Mouse (Mus musculus) intestine, postnatal 0 days (tissue): ENCODE measurements at regions not wholly inside any gene's neighbourhood (a gene's known extent, or its start where the extent isn't known, plus 50 kb on each side); places are given as distances from the start of the nearest gene placed in this dataset.

Experiments
- ATAC-seq: fragments of 200-750 bp; cut with Nextera tagmentation; 2 replicates; pipeline ENCODE4 v1.8.0; 2017; ENCODE audit warnings: mild to moderate bottlenecking, moderate TSS enrichment, moderate library complexity
- H3K27ac ChIP-seq: fragments of 300-500 bp; sonication (generic); 2 replicates; pipeline ENCODE4 v1.5.1; 2014; ENCODE audit warnings: mild to moderate bottlenecking, low read depth, low read length, moderate library complexity
- H3K27me3 ChIP-seq: fragments of 300-500 bp; sonication (generic); replicated peaks from 2 replicates; pipeline ENCODE4 v1.6.1; 2014; ENCODE audit warnings: low read length, mixed read lengths; ENCODE audit not compliant: control insufficient read depth, insufficient read depth
- H3K36me3 ChIP-seq: fragments of 300-500 bp; sonication (generic); 2 replicates; pipeline ENCODE4 v1.6.1; 2014; ENCODE audit warnings: mild to moderate bottlenecking, moderate library complexity; ENCODE audit not compliant: control insufficient read depth, insufficient read depth
- H3K4me1 ChIP-seq: fragments of 300-500 bp; sonication (generic); replicated peaks from 2 replicates; pipeline ENCODE4 v1.6.1; 2014; ENCODE audit warnings: antibody characterized with exemption, low read length, mixed read lengths; ENCODE audit not compliant: control insufficient read depth, insufficient read depth
- H3K4me2 ChIP-seq: fragments of 300-500 bp; sonication (generic); replicated peaks from 2 replicates; pipeline ENCODE4 v1.6.1; 2014; ENCODE audit warnings: low read depth, mild to moderate bottlenecking, moderate library complexity
- H3K4me3 ChIP-seq: fragments of 300-500 bp; sonication (generic); 2 replicates; pipeline ENCODE4 v1.5.1; 2014; ENCODE audit warnings: low read depth, low read length
- H3K9ac ChIP-seq: fragments of 300-500 bp; sonication (generic); 2 replicates; pipeline ENCODE4 v1.6.1; 2014; ENCODE audit warnings: mild to moderate bottlenecking, low read depth, low read length
- H3K9me3 ChIP-seq: fragments of 300-500 bp; sonication (generic); 2 replicates; pipeline ENCODE4 v1.6.1; 2016; ENCODE audit warnings: mixed run types; ENCODE audit not compliant: control insufficient read depth
- CTCF ChIP-seq: sonication (generic); IDR thresholded peaks from 2 replicates; pipeline ENCODE4 v1.5.1; 2016; ENCODE audit warnings: low read depth, mild to moderate bottlenecking, control low read depth, antibody characterized with exemption, moderate library complexity
- WGBS: fragments of 180-500 bp; shearing (Covaris S2); extraction: QIAGEN DNeasy Blood & Tissue Kit; methylation state at CpG from one replicate; pipeline ENCODE4 v1.1.7; 2014; 5-methylcytosine and 5-hydroxymethylcytosine counted together

DNA sequence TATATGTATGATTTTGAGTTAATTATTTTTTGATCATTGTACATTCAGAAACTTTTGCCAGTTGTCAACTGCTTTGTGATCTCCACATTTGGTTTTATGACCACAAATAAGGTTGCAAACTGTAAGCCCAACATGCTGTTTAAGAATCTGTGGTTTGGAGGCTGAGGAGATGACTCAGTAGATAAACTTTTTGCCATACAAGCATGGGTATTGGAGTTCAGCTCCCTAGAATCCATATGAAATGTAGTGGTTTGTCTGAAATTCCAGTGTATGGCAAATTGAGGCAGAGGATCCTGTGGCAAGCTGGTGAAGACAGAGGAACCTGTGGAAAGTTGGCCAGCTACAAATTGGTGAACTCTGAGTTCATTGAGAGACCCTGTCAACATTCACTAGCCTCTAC, 234.6 kb upstream of the Tbc1d5 start:
- Histone ChIP-seq H3K4me3 (no peak overlapping the region), H3K9ac (no peak overlapping the region), H3K4me1 (no peaks in the 10 kb centered on the region), H3K4me2 (no peak overlapping the region), H3K27ac (no peak overlapping the region), H3K9me3 (no peaks in the 10 kb centered on the region), H3K27me3 (no peaks in the 10 kb centered on the region), H3K36me3 (no peaks in the 10 kb centered on the region)
- TF ChIP-seq CTCF: no peak
- ATAC-seq: no peak

- WGBS: 76% methylated on average over 12 of the region's 12 CpGs
- H3K27ac ChIP-seq: no peak overlapping the region
- no peaks in the 10 kb centered on the region for H3K36me3 ChIP-seq
- TF ChIP-seq CTCF: no peak
- no peak overlapping the region for H3K9ac ChIP-seq
- ATAC-seq: no peak
- no peak overlapping the region for H3K4me2 ChIP-seq
- H3K9me3 ChIP-seq: no peaks in the 10 kb centered on the region
- H3K4me3 ChIP-seq: no peak overlapping the region
- H3K27me3 ChIP-seq: no peaks in the 10 kb centered on the region
- H3K4me1 ChIP-seq: no peaks in the 10 kb centered on the region
Observed at GRCm38 (mm10) chr17:51411545-51412094, 232.5 kb upstream of the Tbc1d5 start.

- Histone ChIP-seq H3K4me2 (no peak overlapping the region), H3K4me1 (no peaks in the 10 kb centered on the region), H3K27ac (no peak overlapping the region), H3K4me3 (no peak overlapping the region), H3K9ac (no peak overlapping the region), H3K9me3 (no peaks in the 10 kb centered on the region), H3K36me3 (no peaks in the 10 kb centered on the region), H3K27me3 (no peaks in the 10 kb centered on the region)
- WGBS: 54% methylated on average over 5 of the region's 5 CpGs
- ATAC-seq: no peak
- TF ChIP-seq CTCF: no peak
Observed at GRCm38 (mm10) chr17:51408894-51409293, 229.7 kb upstream of the Tbc1d5 start.

DNA sequence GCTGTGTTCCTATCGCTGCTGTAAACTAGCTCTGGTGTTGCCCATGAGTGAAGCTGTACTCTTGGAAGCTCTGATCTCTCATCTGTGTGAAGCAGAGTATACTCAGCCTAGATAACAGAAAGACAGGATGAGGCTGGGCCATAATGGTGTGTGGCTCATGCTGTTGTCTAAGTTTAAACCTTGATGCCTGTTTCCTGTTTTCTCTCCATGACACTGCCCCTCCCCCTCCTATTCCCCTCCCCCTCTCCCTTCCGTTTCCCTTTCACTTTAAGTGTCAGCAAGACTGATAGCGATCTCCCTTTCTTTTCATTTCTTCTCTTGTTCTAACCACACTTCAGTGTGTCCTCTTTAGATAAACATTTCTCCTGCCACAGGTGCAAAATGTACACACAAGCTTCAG, 229.2 kb upstream of the Tbc1d5 start:
- Histone ChIP-seq H3K4me1 (no peaks in the 10 kb centered on the region), H3K36me3 (no peaks in the 10 kb centered on the region), H3K27ac (no peak overlapping the region), H3K27me3 (no peaks in the 10 kb centered on the region), H3K9ac (no peak overlapping the region), H3K9me3 (no peaks in the 10 kb centered on the region), H3K4me2 (no peak overlapping the region), H3K4me3 (no peak overlapping the region)
- 44% methylated on average over 3 of the region's 3 CpGs for WGBS
- TF ChIP-seq CTCF: no peak
- no peak for ATAC-seq

DNA sequence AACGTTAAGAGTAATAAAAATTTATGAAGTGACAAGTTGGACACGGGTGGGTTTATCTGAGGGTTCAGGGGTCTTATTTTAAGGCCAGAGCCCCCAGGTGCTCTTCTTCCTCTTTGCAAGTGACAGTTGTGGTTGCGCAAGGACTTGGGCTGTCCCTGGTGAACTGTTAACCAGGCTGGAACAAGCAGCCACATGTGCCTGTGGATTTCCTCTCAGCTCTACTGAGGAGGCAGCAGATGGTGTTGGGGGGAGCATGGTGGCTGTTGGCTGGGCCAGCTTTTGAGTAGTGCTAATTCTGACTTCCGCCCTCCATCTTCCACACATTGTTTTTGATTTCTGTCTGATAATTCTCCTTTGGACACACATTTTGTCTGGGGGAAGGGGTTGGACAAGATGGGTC, 227.9 kb upstream of the Tbc1d5 start:
- no peak overlapping the region for H3K27ac ChIP-seq
- ATAC-seq: no peak
- H3K9ac ChIP-seq: no peak overlapping the region
- no peaks in the 10 kb centered on the region for H3K36me3 ChIP-seq
- no peaks in the 10 kb centered on the region for H3K9me3 ChIP-seq
- H3K4me3 ChIP-seq: no peak overlapping the region
- H3K4me1 ChIP-seq: no peaks in the 10 kb centered on the region
- WGBS: 76% methylated on average over 4 of the region's 4 CpGs
- H3K27me3 ChIP-seq: no peaks in the 10 kb centered on the region
- no peak overlapping the region for H3K4me2 ChIP-seq
- TF ChIP-seq CTCF: no peak

GRCm38 (mm10) chr17:51405059-51405458, 225.9 kb upstream of the Tbc1d5 start:
- Histone ChIP-seq H3K4me3 (no peak overlapping the region), H3K4me2 (no peak overlapping the region), H3K27ac (no peak overlapping the region), H3K27me3 (no peaks in the 10 kb centered on the region), H3K36me3 (no peaks in the 10 kb centered on the region), H3K4me1 (no peaks in the 10 kb centered on the region), H3K9me3 (no peaks in the 10 kb centered on the region), H3K9ac (no peak overlapping the region)
- ATAC-seq: no peak
- no peak; the same call in 1 of the 2 replicates for TF ChIP-seq CTCF
- 84% methylated on average over 3 of the region's 3 CpGs for WGBS

GRCm38 (mm10) chr17:51397973-51398372, 218.8 kb upstream of the Tbc1d5 start:
- 61% methylated on average over 7 of the region's 7 CpGs for WGBS

More at GRCm38 (mm10) chr17:51397973-51398372, 218.8 kb upstream of the Tbc1d5 start:
- ATAC-seq: no peak
- Histone ChIP-seq H3K4me2 (no peak overlapping the region), H3K36me3 (no peaks in the 10 kb centered on the region), H3K27me3 (no peaks in the 10 kb centered on the region), H3K4me3 (no peak overlapping the region), H3K27ac (no peak overlapping the region), H3K9ac (no peak overlapping the region), H3K9me3 (no peaks in the 10 kb centered on the region), H3K4me1 (no peaks in the 10 kb centered on the region)
- TF ChIP-seq CTCF: no peak
